8 mouse cellular contexts compared by ENCODE assay signal in the genomic region with DNA sequence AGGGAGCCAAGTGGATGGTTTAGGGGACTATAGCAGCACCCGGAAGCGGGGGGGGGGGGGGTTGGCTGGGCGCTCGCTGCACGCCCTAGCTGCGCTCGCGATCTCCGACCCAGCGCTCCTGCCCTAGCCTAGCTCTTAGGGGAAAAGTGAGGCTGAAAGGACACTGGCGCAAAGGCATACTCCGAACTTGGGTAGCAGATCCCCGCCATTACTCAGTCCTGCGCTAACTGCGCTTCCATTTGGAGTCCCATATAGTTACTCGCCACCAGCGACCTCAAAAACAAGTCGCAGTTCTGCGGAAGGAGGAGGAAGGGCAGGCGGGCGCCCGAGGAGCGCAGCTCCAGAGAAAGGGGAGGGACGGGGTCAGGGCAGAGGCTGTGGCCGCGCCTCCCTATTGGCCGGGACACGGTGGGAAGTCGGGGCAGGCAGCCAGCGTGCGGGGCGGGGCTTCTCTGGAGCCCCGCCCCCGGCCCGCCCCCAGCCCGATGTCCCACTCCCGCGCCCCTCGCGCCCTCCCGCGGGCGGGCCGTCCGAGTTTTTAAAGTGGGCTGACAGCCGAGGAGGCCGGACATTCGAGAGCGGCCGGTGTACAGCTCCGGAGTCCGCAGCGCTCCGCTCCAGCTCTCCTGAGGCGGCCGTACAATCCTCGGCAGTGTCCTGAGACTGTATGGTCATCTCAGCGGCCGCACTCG. TPM values are rescaled to one million over a fixed set of nuclear protein-coding genes. Genes with fewer than 3 reads are reported as not detected.
DNase-seq lines count a peak whose midpoint lies in the region; ATAC-seq and TF ChIP-seq lines count a peak whose summit lies in the region.

A gene (plus strand): TSS at position 571 of the 692 bp plus-strand sequence.

- under 1% methylated on average over 60 of the region's 60 CpGs for WGBS in embryonic facial prominence, embryonic 10.5 days
- under 1% methylated on average over 56 of the region's 60 CpGs for WGBS in intestine, postnatal 0 days
- under 1% methylated on average over 56 of the region's 60 CpGs for WGBS in limb, embryonic 10.5 days
- WGBS in midbrain, embryonic 11.5 days, result under 1% methylated on average over 47 of the region's 60 CpGs

- H3K9ac ChIP-seq in intestine, postnatal 0 days (ENCODE audit: low read depth, low read length), result peak within 1 kb of the TSS; percentile 35
- peak within 1 kb of the TSS; percentile 47 for H3K9ac ChIP-seq in midbrain, embryonic 11.5 days (ENCODE audit: low read length)

- no peak for TF ChIP-seq CTCF in intestine, postnatal 0 days (IDR thresholded peaks at IDR 0.05; ENCODE audit: low read depth)

- peak within 1 kb of the TSS; percentile 58 for H3K27ac ChIP-seq in embryonic facial prominence, embryonic 10.5 days (replicated peaks)
- peak within 1 kb of the TSS; percentile 63 for H3K27ac ChIP-seq in intestine, postnatal 0 days (ENCODE audit: low read depth, low read length)
- peak within 1 kb of the TSS; percentile 72 for H3K27ac ChIP-seq in limb, embryonic 10.5 days
- no peak within 1 kb of the TSS for H3K27ac ChIP-seq in midbrain, embryonic 11.5 days (ENCODE audit: low read depth, low read length)

- ATAC-seq in intestine, postnatal 0 days, result peak; percentile 95
- peak; percentile 98 for ATAC-seq in midbrain, embryonic 11.5 days (ENCODE audit: low FRiP score)

- H3K36me3 ChIP-seq in embryonic facial prominence, embryonic 10.5 days (replicated peaks), result no peaks in the 10 kb centered on the region
- H3K36me3 ChIP-seq in intestine, postnatal 0 days (ENCODE audit: control insufficient read depth, insufficient read depth), result no peaks in the 10 kb centered on the region
- H3K36me3 ChIP-seq in limb, embryonic 10.5 days, result no peaks in the 10 kb centered on the region
- no peaks in the 10 kb centered on the region for H3K36me3 ChIP-seq in midbrain, embryonic 11.5 days (ENCODE audit: control insufficient read depth, insufficient read depth, low read length)

- no peaks in the 10 kb centered on the region for H3K9me3 ChIP-seq in embryonic facial prominence, embryonic 10.5 days
- H3K9me3 ChIP-seq in intestine, postnatal 0 days (ENCODE audit: control insufficient read depth), result no peaks in the 10 kb centered on the region
- no peaks in the 10 kb centered on the region for H3K9me3 ChIP-seq in limb, embryonic 10.5 days (replicated peaks)
- H3K9me3 ChIP-seq in midbrain, embryonic 11.5 days (ENCODE audit: control insufficient read depth, low read length), result no peaks in the 10 kb centered on the region

- peak within 1 kb of the TSS; percentile 63 for H3K4me3 ChIP-seq in embryonic facial prominence, embryonic 10.5 days
- peak within 1 kb of the TSS; percentile 58 for H3K4me3 ChIP-seq in intestine, postnatal 0 days (ENCODE audit: low read depth, low read length)
- peak within 1 kb of the TSS; percentile 65 for H3K4me3 ChIP-seq in limb, embryonic 10.5 days
- H3K4me3 ChIP-seq in midbrain, embryonic 11.5 days (ENCODE audit: low read depth, low read length), result peak within 1 kb of the TSS; percentile 51

- peak within 1 kb of the TSS; percentile 85 for H3K4me2 ChIP-seq in intestine, postnatal 0 days (replicated peaks; ENCODE audit: low read depth)
- peak within 1 kb of the TSS; percentile 76 for H3K4me2 ChIP-seq in midbrain, embryonic 11.5 days

- H3K4me1 ChIP-seq in embryonic facial prominence, embryonic 10.5 days, result peaks cover 32% of the 10 kb centered on the region
- H3K4me1 ChIP-seq in intestine, postnatal 0 days (replicated peaks; ENCODE audit: control insufficient read depth, insufficient read depth, low read length), result 0 out of 2 replicates have a peak, but pooled peaks cover 4% of the 10 kb centered on the region
- peaks cover 26% of the 10 kb centered on the region for H3K4me1 ChIP-seq in limb, embryonic 10.5 days
- peaks cover 14% of the 10 kb centered on the region for H3K4me1 ChIP-seq in midbrain, embryonic 11.5 days (ENCODE audit: control insufficient read depth, insufficient read depth, low read length)

- peak; percentile 96 for DNase-seq in adrenal gland, postnatal 14 days
- peak; percentile 93 for DNase-seq in embryonic facial prominence, embryonic 10.5 days (ENCODE audit: low spot score)
- peak; percentile 100 for DNase-seq in heart, adult 11 months
- DNase-seq in limb, embryonic 10.5 days (ENCODE audit: low spot score), result peak; percentile 91
- peak; percentile 98 for DNase-seq in midbrain, embryonic 11.5 days (ENCODE audit: low spot score, missing footprints)
- peak; percentile 56 to 60 for DNase-seq in right cerebral cortex, postnatal 36 days (ENCODE audit: low spot score in 2 of 2)
- DNase-seq in urinary bladder, postnatal 4 days (ENCODE audit: low spot score in 2 of 2), result peak; percentile 84 to 85

- H3K27me3 ChIP-seq in embryonic facial prominence, embryonic 10.5 days (replicated peaks; ENCODE audit: low read depth, poor library complexity, severe bottlenecking), result peaks cover 84% of the 10 kb centered on the region
- peaks cover 33% of the 10 kb centered on the region for H3K27me3 ChIP-seq in intestine, postnatal 0 days (replicated peaks; ENCODE audit: control insufficient read depth, insufficient read depth, low read length)
- H3K27me3 ChIP-seq in limb, embryonic 10.5 days (ENCODE audit: low read depth, poor library complexity, severe bottlenecking), result peaks cover 65% of the 10 kb centered on the region
- peaks cover 42% of the 10 kb centered on the region for H3K27me3 ChIP-seq in midbrain, embryonic 11.5 days (ENCODE audit: control insufficient read depth, insufficient read depth, low read length)

RNA-seq across cellular contexts. Expression of the gene that starts here (rescaled TPM):
- 226 TPM in 2 replicates for total RNA-seq in adrenal gland, postnatal 14 days (2021)
- polyA plus RNA-seq in embryonic facial prominence, embryonic 10.5 days (2016; fragmentation: Nextera tagmentation; extraction: Ambion mirVana), result 2.8 and 2.9 TPM in 2 replicates
- polyA plus RNA-seq in intestine, postnatal 0 days (2015; fragmentation: Nextera tagmentation; extraction: Ambion mirVana), result 7.4 and 8.7 TPM in 2 replicates
- 2.8 and 2.9 TPM in 2 replicates for polyA plus RNA-seq in limb, embryonic 10.5 days (2016; fragmentation: Nextera tagmentation; extraction: Ambion mirVana)
- polyA plus RNA-seq in midbrain, embryonic 11.5 days (2014; fragmentation: Nextera tagmentation; extraction: Ambion mirVana), result 7.3 and 8.6 TPM in 2 replicates
